Mouse (Mus musculus) spleen, adult 2 months (tissue): Measurements from ENCODE around the gene Smim26. TPM values are rescaled to one million over a fixed set of nuclear protein-coding genes. Genes with fewer than 3 reads are reported as not detected.

Source experiments
- DNase-seq, 2 experiments: peaks; one replicate each; pipeline versions ENCODE4 v3.0.0 to v3.0.0-alpha.2; 2012 to 2021; ENCODE audit warnings: low spot score in 2 of 2, low read depth in 1 of 2
- H3K27ac ChIP-seq: fragments of 200-500 bp; 2 replicates; pipeline ENCODE4 v1.5.1; 2012; ENCODE audit warnings: low read length, inconsistent platforms; ENCODE audit not compliant: insufficient read depth
- H3K27me3 ChIP-seq: fragments of 200-500 bp; 2 replicates; pipeline ENCODE4 v1.6.1; 2012; ENCODE audit warnings: mild to moderate bottlenecking, moderate library complexity, low read length, inconsistent platforms; ENCODE audit not compliant: control insufficient read depth, insufficient read depth
- H3K36me3 ChIP-seq: fragments of 200-500 bp; 2 replicates; pipeline ENCODE4 v1.6.1; 2012; ENCODE audit warnings: mild to moderate bottlenecking, low read length, inconsistent platforms; ENCODE audit not compliant: control insufficient read depth, insufficient read depth
- H3K4me1 ChIP-seq: fragments of 200-500 bp; 2 replicates; pipeline ENCODE4 v1.6.1; 2011; ENCODE audit warnings: inconsistent platforms; ENCODE audit not compliant: control insufficient read depth, insufficient read depth, insufficient read length
- H3K4me3 ChIP-seq: fragments of 200-500 bp; 2 replicates; pipeline ENCODE4 v1.5.1; 2011; ENCODE audit warnings: mild to moderate bottlenecking, inconsistent platforms; ENCODE audit not compliant: insufficient read depth, insufficient read length; ENCODE audit errors: extremely low read depth
- CTCF ChIP-seq: fragments of 200-500 bp; IDR thresholded peaks from 2 replicates; pipeline ENCODE4 v1.5.1; 2011; ENCODE audit warnings: mild to moderate bottlenecking, inconsistent platforms; ENCODE audit not compliant: insufficient read depth, insufficient read length, insufficient replicate concordance; ENCODE audit errors: extremely low read depth
- POLR2A ChIP-seq: fragments of 200-500 bp; IDR thresholded peaks from 2 replicates; pipeline ENCODE4 v1.6.1; 2011; ENCODE audit warnings: low read depth, low read length, inconsistent platforms
- WGBS: fragments of 180-500 bp; shearing (Covaris S2); methylation state at CpG from one replicate; pipeline ENCODE4 v1.1.7; 2018; 5-methylcytosine and 5-hydroxymethylcytosine counted together
- polyA plus RNA-seq: library from polyadenylated mRNA; depleted of rRNA; stranded (reverse); fragments of >200 nt; gene quantifications from 2 replicates; pipeline ENCODE4 v1.2.3, GENCODE M21; 2012; rRNA removed

The Smim26 gene
- polyA plus RNA-seq, 1 experiment = 0.77 TPM

DNA sequence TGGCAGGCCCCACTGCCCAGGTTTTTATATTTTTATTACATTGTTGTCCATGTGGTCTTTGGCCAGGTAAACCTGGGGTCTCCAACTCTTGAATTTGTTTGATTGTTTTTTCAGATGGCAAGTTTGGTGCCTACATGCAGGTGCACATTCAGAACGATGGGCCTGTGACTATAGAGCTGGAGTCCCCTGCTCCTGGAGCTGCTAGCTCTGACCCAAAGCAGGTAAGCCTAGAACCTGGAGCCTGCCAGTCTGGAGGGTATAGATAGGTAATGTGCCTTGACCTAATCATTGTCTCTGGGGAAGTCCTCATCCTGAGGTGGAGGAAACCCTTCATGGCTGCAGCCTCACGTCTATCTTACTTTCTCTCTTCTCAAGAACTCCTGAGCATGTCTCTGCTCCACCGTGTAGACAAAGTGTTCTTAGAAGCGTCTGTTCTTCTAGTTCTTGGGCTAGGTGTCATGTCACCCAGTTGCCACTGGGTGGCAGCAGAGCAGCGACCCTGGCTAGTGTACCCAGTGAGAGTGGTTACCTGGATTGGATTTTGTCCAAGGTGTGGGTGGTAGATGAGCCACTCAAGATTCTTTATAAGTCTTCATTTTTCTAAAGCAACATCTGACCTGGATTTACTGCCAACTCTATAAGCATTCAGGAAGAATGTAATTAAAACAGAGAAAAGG, 41.9 kb downstream of the Smim26 start:
- H3K4me1 ChIP-seq = no peaks in the 10 kb centered on the region
- no peak overlapping the region for H3K4me3 ChIP-seq
- H3K27ac ChIP-seq = no peak overlapping the region
- WGBS = 28% methylated on average over 5 of the region's 5 CpGs
- no peaks in the 10 kb centered on the region for H3K27me3 ChIP-seq
- TF ChIP-seq POLR2A = no peak
- TF ChIP-seq CTCF = peak; percentile 83; the same call in 1 of the 2 replicates
- peak in 1 of 2 experiments; percentile 40 for DNase-seq
- no peaks in the 10 kb centered on the region; the same call in 1 of the 2 replicates for H3K36me3 ChIP-seq

DNA sequence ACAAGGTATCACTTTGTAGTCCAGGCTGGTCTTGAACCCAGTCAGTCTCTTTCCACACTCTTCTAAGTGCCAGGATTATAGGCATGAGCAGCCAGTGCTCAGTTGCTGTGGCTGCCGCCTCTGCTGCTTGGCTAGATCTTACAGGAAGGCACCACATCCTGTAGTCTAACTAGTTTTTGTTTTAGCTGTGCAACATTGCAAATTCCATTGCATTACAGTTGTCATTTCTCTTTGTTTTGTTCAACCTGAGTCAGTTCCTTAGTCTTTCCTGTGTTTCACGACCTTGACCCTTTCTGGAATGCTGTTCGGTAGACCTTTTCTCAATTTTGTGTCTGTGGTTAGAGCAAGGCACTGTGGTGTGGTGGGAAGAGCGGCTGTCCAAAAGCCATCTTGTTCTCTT, 43.4 kb downstream of the Smim26 start:
- Histone ChIP-seq H3K27ac (no peak overlapping the region), H3K4me1 (peaks cover 4% of the 10 kb centered on the region; the same call in 1 of the 2 replicates), H3K27me3 (no peaks in the 10 kb centered on the region), H3K4me3 (no peak overlapping the region), H3K36me3 (no peaks in the 10 kb centered on the region; the same call in 1 of the 2 replicates)
- 73% methylated on average over 4 of the region's 4 CpGs for WGBS
- TF ChIP-seq CTCF (no peak), POLR2A (no peak)
- DNase-seq = no peak

DNA sequence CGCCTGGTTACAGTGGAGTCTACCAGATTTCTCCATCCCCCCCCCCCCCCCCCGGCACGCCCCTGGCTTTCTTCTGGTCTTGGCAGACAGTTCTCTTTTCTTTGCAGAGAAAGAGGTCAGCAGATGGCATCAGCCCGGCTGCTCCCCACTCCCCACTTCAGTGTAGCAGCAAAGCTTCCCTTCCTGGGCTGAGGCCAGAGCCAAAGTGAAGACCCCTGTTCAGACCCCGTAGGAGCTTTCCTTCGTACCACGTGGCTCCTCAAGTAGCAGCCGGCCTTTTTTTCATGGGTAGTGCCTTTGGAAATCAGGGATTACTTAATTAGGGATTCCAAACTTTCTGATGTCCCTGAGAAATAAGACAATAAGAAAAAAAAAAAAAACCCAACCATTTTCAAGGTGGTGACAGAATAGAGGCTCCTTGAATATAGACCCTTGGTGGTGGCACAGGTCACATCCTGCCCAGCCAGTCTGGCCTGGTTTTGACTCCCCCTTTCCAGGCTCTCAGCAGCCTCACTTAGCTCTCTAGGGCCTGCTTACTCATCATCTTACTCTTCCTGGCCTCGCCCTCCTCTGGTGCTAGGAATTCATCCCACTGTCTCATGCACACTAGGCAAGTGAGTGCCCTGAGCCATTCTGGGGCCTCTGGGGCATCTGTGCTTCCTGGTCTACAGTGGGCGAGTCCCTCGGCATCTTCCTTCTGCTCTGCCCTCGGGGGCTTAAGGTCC, 44.0 kb downstream of the Smim26 start:
- WGBS = 93% methylated on average over 12 of the region's 12 CpGs
- Histone ChIP-seq H3K27me3 (no peaks in the 10 kb centered on the region), H3K4me1 (peaks cover 4% of the 10 kb centered on the region; the same call in 1 of the 2 replicates), H3K36me3 (no peaks in the 10 kb centered on the region), H3K27ac (no peak overlapping the region), H3K4me3 (no peak overlapping the region)
- TF ChIP-seq CTCF = no peak
- no peak for TF ChIP-seq POLR2A
- no peak for DNase-seq

DNA sequence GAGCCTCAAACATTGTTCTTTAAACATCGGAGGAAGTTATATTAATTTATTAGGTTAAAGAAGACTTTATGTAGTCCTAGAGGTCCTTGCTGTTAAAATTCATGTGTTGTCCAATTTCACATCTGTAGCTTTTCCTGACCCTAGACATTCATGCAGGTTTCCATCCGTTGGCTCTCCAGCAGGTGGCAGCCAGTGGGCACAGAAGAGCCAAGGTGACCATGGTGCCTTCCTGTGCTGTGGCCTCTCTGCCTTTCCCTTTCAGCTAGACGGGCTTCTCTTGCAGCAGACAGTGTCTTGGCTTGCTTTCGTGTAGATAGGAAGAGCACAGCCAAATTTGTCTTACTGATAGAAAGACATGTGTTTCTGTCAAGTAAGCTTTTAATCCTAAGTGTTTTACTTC, 44.9 kb downstream of the Smim26 start:
- no peak for DNase-seq
- Histone ChIP-seq H3K4me3 (no peak overlapping the region), H3K4me1 (peaks cover 4% of the 10 kb centered on the region; the same call in 1 of the 2 replicates), H3K27ac (no peak overlapping the region), H3K36me3 (no peaks in the 10 kb centered on the region), H3K27me3 (no peaks in the 10 kb centered on the region)
- WGBS = 57% methylated on average over 4 of the region's 4 CpGs
- no peak for TF ChIP-seq POLR2A
- no peak for TF ChIP-seq CTCF

DNA sequence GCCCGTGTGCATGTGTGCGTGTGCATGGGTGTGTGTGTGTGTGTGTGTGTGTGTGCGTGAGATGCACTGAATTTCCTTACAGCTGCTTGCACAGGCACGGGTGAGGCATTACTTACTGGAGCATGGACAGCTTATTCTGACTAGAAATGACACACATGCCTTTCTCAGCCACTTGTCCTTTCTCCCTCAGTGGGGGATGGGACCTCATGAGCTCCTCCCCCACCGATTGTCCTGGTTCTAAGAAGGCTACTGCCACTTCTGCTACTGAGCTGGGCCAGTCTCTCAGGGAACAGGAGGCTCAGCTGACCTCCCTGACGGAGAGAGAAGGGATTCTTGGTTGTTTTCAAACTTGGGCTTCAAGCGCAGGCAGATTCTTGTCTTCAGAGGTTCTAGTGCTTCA, 46.2 kb downstream of the Smim26 start:
- TF ChIP-seq CTCF = no peak
- no peak for DNase-seq
- WGBS = 84% methylated on average over 7 of the region's 7 CpGs
- Histone ChIP-seq H3K36me3 (no peaks in the 10 kb centered on the region), H3K27ac (no peak overlapping the region), H3K4me3 (no peak overlapping the region), H3K4me1 (peaks cover 4% of the 10 kb centered on the region; the same call in 1 of the 2 replicates), H3K27me3 (no peaks in the 10 kb centered on the region)

DNA sequence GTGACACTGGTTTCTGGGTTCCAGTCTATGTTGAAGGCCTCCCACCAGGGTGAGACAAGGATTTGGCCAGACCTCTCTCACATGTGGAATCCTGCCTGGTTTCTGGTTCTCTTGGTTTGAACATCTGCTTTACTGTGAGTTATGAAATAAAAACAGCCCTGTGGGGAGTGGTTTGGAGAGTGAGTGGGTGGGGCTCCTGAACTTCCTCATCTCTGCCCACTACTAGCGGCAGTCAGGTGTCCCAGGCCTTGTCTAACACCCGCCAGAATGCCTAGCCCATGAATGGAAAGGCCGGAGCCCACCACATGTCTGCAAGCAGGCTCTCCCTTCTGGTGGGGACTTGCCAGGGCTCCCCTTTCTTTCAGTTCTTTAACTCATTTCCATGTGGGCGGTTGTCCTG, 48.1 kb downstream of the Smim26 start:
- DNase-seq = no peak
- TF ChIP-seq POLR2A (no peak), CTCF (no peak)
- peaks cover 4% of the 10 kb centered on the region; the same call in 1 of the 2 replicates for H3K4me1 ChIP-seq
- H3K27ac ChIP-seq = no peak overlapping the region
- H3K27me3 ChIP-seq = no peaks in the 10 kb centered on the region
- WGBS = 49% methylated on average over 4 of the region's 4 CpGs
- H3K36me3 ChIP-seq = no peaks in the 10 kb centered on the region
- H3K4me3 ChIP-seq = no peak overlapping the region

Other genes with a start within 250 kb of the Smim26 start
- 19.0 and 20.3 TPM in 2 replicates for gene Kat14, start 225.1 kb upstream of the Smim26 start, polyA plus RNA-seq
- gene Pet117, start 225.1 kb upstream of the Smim26 start, polyA plus RNA-seq = not detected in 2 replicates
- gene Dzank1, start 66.6 kb upstream of the Smim26 start, polyA plus RNA-seq = 0.12 TPM in 2 replicates
- 4.0 and 4.8 TPM in 2 replicates for gene Polr3f, start 66.3 kb upstream of the Smim26 start, polyA plus RNA-seq
- gene Rbbp9, start 43.2 kb upstream of the Smim26 start, polyA plus RNA-seq = 3.1 and 3.3 TPM in 2 replicates
- 26.5 and 26.8 TPM in 2 replicates for gene Sec23b, start 37.8 kb upstream of the Smim26 start, polyA plus RNA-seq
- 5.0 and 7.4 TPM in 2 replicates for gene Dtd1, start 5.8 kb downstream of the Smim26 start, polyA plus RNA-seq
- not detected in 2 replicates for gene Scp2d1, start 229.6 kb downstream of the Smim26 start, polyA plus RNA-seq